Mouse (Mus musculus) olfactory bulb, adult 2 months (tissue): ENCODE data around the gene Prdm8.

Source experiments
- CTCF ChIP-seq: fragments of 200-500 bp; IDR thresholded peaks from 2 replicates; pipeline ENCODE4 v1.5.1; 2012; ENCODE audit warnings: low read depth, mild to moderate bottlenecking, low read length, moderate library complexity; ENCODE audit not compliant: insufficient read depth
- POLR2A ChIP-seq: fragments of 200-500 bp; IDR thresholded peaks from 2 replicates; pipeline ENCODE4 v1.6.1; 2012; ENCODE audit warnings: mild to moderate bottlenecking, low read depth, low read length, moderate library complexity; ENCODE audit not compliant: insufficient read depth

DNA sequence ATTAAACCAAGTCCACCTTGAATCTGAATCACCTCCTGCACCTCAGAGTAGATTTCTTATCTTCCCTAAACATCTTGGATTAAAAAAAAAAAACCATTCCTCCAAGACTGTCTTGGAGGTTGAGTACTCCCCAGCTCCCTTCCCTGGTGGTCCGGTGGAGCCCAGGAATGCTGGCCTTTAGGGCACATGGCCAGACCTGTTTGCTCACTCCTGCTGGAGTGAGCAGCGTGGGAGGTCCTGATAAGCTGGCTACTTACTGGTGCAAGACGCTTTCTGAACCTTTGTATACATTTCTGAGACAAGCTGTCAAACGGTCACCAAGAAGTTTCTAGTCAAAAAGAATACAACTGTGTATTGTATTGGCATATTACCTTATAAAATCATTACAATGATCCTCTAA, 36.0 kb downstream of the Prdm8 start:
- TF ChIP-seq CTCF (no peak), POLR2A (no peak)
